Mouse (Mus musculus) brain, adult 2 months (tissue): ENCODE measurements around the gene Ggt7.
"Not testable (repeated sequence)": the region's sequence is repeated elsewhere in the genome, so short reads cannot be mapped to it uniquely, and the experiment has no call there.

ENCODE experiments used
- DNase-seq: peaks from one replicate; pipeline ENCODE4 v3.0.0; 2011; ENCODE audit warnings: low read depth, low spot score

Gene Ggt7

GRCm38 (mm10) chr2:155517455-155518423 lies at the start of gene Ggt7, which contains the start of gene Acss2:
Ggt7 (minus strand) TSS chr2:155518237.
Acss2 (plus strand) TSS chr2:155517948.
- peak; percentile 100 for DNase-seq

GRCm38 (mm10) chr2:155567751-155568150 lies 49.7 kb upstream of the Ggt7 start:
- no peak for DNase-seq

- no peak for DNase-seq
Observed at GRCm38 (mm10) chr2:155562934-155563333, 44.9 kb upstream of the Ggt7 start.

- DNase-seq, result no peak
Observed at GRCm38 (mm10) chr2:155562209-155562608, 44.2 kb upstream of the Ggt7 start.

GRCm38 (mm10) chr2:155554426-155554985 lies 36.5 kb upstream of the Ggt7 start:
- DNase-seq, result no peak

- DNase-seq, result no peak
Observed at GRCm38 (mm10) chr2:155552949-155553354, 34.9 kb upstream of the Ggt7 start.

GRCm38 (mm10) chr2:155552336-155552735 lies 34.3 kb upstream of the Ggt7 start:
- DNase-seq, result no peak

GRCm38 (mm10) chr2:155546955-155547354 lies 28.9 kb upstream of the Ggt7 start:
- DNase-seq, result no peak

- DNase-seq, result peak; percentile 82
Observed at GRCm38 (mm10) chr2:155540822-155541458, 22.9 kb upstream of the Ggt7 start.

- no peak for DNase-seq
Observed at GRCm38 (mm10) chr2:155539696-155540095, 21.7 kb upstream of the Ggt7 start.

GRCm38 (mm10) chr2:155538463-155539057 lies 20.5 kb upstream of the Ggt7 start:
- not testable (repeated sequence) for DNase-seq

GRCm38 (mm10) chr2:155537761-155538462 lies 19.9 kb upstream of the Ggt7 start:
- peak; percentile 22 for DNase-seq

GRCm38 (mm10) chr2:155536292-155536691 lies 18.3 kb upstream of the Ggt7 start:
- no peak for DNase-seq

- no peak for DNase-seq
Observed at GRCm38 (mm10) chr2:155527367-155527766, 9.3 kb upstream of the Ggt7 start.

- DNase-seq, result peak; percentile 30
Observed at GRCm38 (mm10) chr2:155524378-155524777, 6.3 kb upstream of the Ggt7 start.

GRCm38 (mm10) chr2:155523706-155524105 lies 5.7 kb upstream of the Ggt7 start:
- DNase-seq, result no peak

- no peak for DNase-seq
Observed at GRCm38 (mm10) chr2:155518531-155519270, 664 bp upstream of the Ggt7 start.

- peak; percentile 87 for DNase-seq
Observed at GRCm38 (mm10) chr2:155515941-155516340, 2.1 kb downstream of the Ggt7 start.

GRCm38 (mm10) chr2:155514666-155515065 lies 3.4 kb downstream of the Ggt7 start:
- peak; percentile 95 for DNase-seq

GRCm38 (mm10) chr2:155513543-155513942 lies 4.5 kb downstream of the Ggt7 start:
- peak; percentile 89 for DNase-seq
